Mouse (Mus musculus) C2C12 (cell line): ENCODE measurements at regions not wholly inside any gene's neighbourhood (a gene's known extent, or its start where the extent isn't known, plus 50 kb on each side); places are given as distances from the start of the nearest gene placed in this dataset.

Source experiments
- CEBPB ChIP-seq: IDR thresholded peaks from one replicate; pipeline ENCODE4 v1.6.1; 2011; ENCODE audit warnings: low read depth, mild to moderate bottlenecking, control low read depth, moderate library complexity
- CTCF ChIP-seq: IDR thresholded peaks from one replicate; pipeline ENCODE4 v1.5.1; 2011; ENCODE audit not compliant: control insufficient read depth, insufficient read depth, insufficient read length
- FOSL1 ChIP-seq: IDR thresholded peaks from one replicate; pipeline ENCODE4 v1.8.0; 2011; ENCODE audit warnings: mild to moderate bottlenecking, low read length; ENCODE audit not compliant: poor library complexity, insufficient read depth, severe bottlenecking
- MAX ChIP-seq: IDR thresholded peaks from one replicate; pipeline ENCODE4 v1.6.1; 2011; ENCODE audit warnings: mild to moderate bottlenecking, control low read depth
- MYOD1 ChIP-seq: IDR thresholded peaks from one replicate; pipeline ENCODE4 v1.6.1; 2011; ENCODE audit warnings: low read depth; ENCODE audit not compliant: control insufficient read depth, insufficient read length
- MYOG ChIP-seq: IDR thresholded peaks from one replicate; pipeline ENCODE4 v1.6.1; 2011; ENCODE audit not compliant: control insufficient read depth, insufficient read length; ENCODE audit errors: extremely low read depth
- USF1 ChIP-seq: IDR thresholded peaks from one replicate; pipeline ENCODE4 v1.6.1; 2011; ENCODE audit warnings: low read depth, mild to moderate bottlenecking, control low read depth, moderate library complexity

DNA sequence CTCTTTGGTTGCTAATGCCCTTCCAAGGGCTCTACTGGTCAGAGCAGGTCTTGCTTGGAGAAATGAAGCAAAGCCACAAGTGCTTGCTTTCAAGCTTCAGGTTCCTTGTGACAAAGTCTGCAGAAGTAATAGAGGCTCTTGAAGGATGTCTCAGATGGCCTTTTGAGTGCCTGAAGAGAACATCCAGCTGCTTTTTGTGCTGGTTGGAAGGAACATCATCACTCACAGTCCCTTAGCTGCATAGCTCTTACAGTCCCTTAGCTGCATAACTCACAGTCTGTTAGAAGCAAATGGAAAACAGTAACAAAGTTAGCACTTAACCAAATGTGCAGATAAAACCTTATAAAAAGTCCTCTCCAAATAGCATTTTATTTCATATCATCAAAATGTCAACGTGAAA, 241.6 kb downstream of the Cd109 start:
- no peak for TF ChIP-seq CTCF
- no peak for TF ChIP-seq FOSL1
- no peak for TF ChIP-seq MAX
- no peak for TF ChIP-seq MYOG
- no peak for TF ChIP-seq USF1
- TF ChIP-seq MYOD1 = no peak
- TF ChIP-seq CEBPB = no peak
